Mouse (Mus musculus): ENCODE measurements around the gene Gm37240. TPM values are rescaled to one million over a fixed set of nuclear protein-coding genes. Genes with fewer than 3 reads are reported as not detected.
"Not testable (repeated sequence)": the region's sequence is repeated elsewhere in the genome, so short reads cannot be mapped to it uniquely, and the experiment has no call there.

The Gm37240 gene
- total and polyA plus RNA-seq, 2 experiments from 2014 or later = 0.43 to 1.9 TPM

DNA sequence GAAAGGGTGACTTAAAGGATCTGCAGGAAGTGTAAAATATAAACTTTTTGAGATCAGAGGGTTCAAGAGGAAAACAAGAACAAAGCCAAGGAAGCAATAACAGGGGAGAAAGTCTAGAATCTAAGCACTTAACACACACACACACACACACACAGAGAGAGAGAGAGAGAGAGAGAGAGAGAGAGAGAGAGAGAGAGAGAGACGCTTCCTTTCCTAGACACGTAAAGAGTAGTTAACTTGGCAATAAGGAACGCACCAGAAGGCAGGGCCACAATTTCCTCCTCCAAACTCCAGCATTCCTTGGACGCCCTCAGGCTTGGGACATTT is 1305.7 kb downstream of the Gm37240 start:
- H3K4me2 ChIP-seq (ENCODE audit: low read depth, low read length, poor library complexity, severe bottlenecking) = peak overlapping the region; percentile 84
- H3K36me3 ChIP-seq (ENCODE audit: insufficient read depth, low read length) = no peaks in the 10 kb centered on the region
- peak overlapping the region; percentile 60 for H3K4me3 ChIP-seq (ENCODE audit: low read depth, low read length)
- H3K9me3 ChIP-seq (ENCODE audit: low read length) = no peaks in the 10 kb centered on the region
- DNase-seq (ENCODE audit: low spot score) = no peak
- peaks cover 7% of the 10 kb centered on the region; the same call in 1 of the 2 replicates for H3K4me1 ChIP-seq (ENCODE audit: insufficient read depth, low read length)
- H3K27ac ChIP-seq (ENCODE audit: low read depth, low read length) = peak overlapping the region; percentile 80
- 0% methylated on average over 4 of the region's 4 CpGs for WGBS
- ATAC-seq (ENCODE audit: low FRiP score) = no peak
- H3K9ac ChIP-seq (replicated peaks; ENCODE audit: low read length, poor library complexity, severe bottlenecking) = peak overlapping the region; percentile 53
- TF ChIP-seq CTCF (IDR thresholded peaks at IDR 0.05) = no peak
- H3K27me3 ChIP-seq (ENCODE audit: insufficient read depth, low read length) = no peaks in the 10 kb centered on the region

DNA sequence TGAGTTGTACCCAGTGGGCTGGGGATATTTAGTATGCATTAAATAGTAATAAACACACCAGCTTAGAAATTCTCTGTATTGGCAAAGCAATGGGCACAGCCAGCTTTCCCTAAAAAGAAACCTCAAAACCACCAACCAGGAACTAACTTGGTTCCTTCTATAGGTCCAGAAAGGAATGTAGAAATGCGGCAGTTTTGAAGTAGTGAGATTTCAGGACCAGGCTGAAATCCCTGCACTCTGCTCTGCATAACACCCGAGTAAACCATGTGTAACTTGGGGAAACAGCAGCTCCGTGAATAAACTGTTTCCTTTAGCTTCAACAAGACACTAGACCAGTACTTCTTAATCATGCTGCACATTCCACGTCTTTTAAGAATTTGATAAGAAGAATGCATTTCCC is 1306.6 kb downstream of the Gm37240 start:
- Histone ChIP-seq H3K27me3 (ENCODE audit: insufficient read depth, low read length) (no peaks in the 10 kb centered on the region), H3K9ac (replicated peaks; ENCODE audit: low read length, poor library complexity, severe bottlenecking) (no peak overlapping the region), H3K4me2 (ENCODE audit: low read depth, low read length, poor library complexity, severe bottlenecking) (peak overlapping the region; percentile 5; the same call in 1 of the 2 replicates), H3K4me3 (ENCODE audit: low read depth, low read length) (no peak overlapping the region), H3K27ac (ENCODE audit: low read depth, low read length) (no peak overlapping the region), H3K4me1 (ENCODE audit: insufficient read depth, low read length) (peaks cover 7% of the 10 kb centered on the region; the same call in 1 of the 2 replicates), H3K9me3 (ENCODE audit: low read length) (no peaks in the 10 kb centered on the region), H3K36me3 (ENCODE audit: insufficient read depth, low read length) (no peaks in the 10 kb centered on the region)
- DNase-seq (ENCODE audit: low spot score) (no peak), ATAC-seq (ENCODE audit: low FRiP score) (no peak)
- WGBS = 59% methylated on average over 4 of the region's 4 CpGs
- TF ChIP-seq CTCF (IDR thresholded peaks at IDR 0.05) = no peak

GRCm38 (mm10) chr3:84570501-84570900 is 1316.8 kb downstream of the Gm37240 start:
- H3K9ac ChIP-seq (replicated peaks; ENCODE audit: low read length, poor library complexity, severe bottlenecking) = no peak overlapping the region
- no peak for TF ChIP-seq CTCF (IDR thresholded peaks at IDR 0.05)
- ATAC-seq (ENCODE audit: low FRiP score) (no peak), DNase-seq (ENCODE audit: low spot score) (no peak)
- no peaks in the 10 kb centered on the region for H3K9me3 ChIP-seq (ENCODE audit: low read length)
- H3K36me3 ChIP-seq (ENCODE audit: insufficient read depth, low read length) = no peaks in the 10 kb centered on the region
- H3K4me2 ChIP-seq (ENCODE audit: low read depth, low read length, poor library complexity, severe bottlenecking) = no peak overlapping the region
- WGBS = 75% methylated on average over 3 of the region's 3 CpGs
- H3K4me3 ChIP-seq (ENCODE audit: low read depth, low read length) = no peak overlapping the region
- no peak overlapping the region for H3K27ac ChIP-seq (ENCODE audit: low read depth, low read length)
- H3K4me1 ChIP-seq (ENCODE audit: insufficient read depth, low read length) = no peaks in the 10 kb centered on the region
- H3K27me3 ChIP-seq (ENCODE audit: insufficient read depth, low read length) = no peaks in the 10 kb centered on the region

DNA sequence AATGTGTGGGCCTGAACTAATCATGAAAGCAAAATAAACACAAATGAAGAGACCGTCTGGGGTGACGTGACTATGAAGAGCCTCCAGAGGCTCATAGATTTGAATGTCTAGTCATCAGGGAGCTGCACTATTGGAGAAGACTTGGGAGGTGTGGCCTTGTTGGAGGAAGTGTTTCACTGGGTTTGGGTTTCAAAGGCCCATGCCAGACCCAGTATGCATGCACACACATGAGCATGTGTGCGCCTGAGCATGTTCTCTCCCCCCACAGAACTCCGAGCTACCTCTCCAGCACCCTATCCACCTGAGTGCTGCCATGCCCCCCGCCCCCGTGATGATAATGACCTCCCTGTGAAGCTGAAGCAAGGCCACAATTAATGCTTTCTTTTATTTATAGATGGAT is 1317.7 kb downstream of the Gm37240 start:
- H3K27me3 ChIP-seq (ENCODE audit: insufficient read depth, low read length) = no peaks in the 10 kb centered on the region
- 91% methylated on average over 6 of the region's 6 CpGs for WGBS
- H3K4me2 ChIP-seq (ENCODE audit: low read depth, low read length, poor library complexity, severe bottlenecking) = no peak overlapping the region
- H3K36me3 ChIP-seq (ENCODE audit: insufficient read depth, low read length) = no peaks in the 10 kb centered on the region
- no peak for TF ChIP-seq CTCF (IDR thresholded peaks at IDR 0.05)
- H3K4me3 ChIP-seq (ENCODE audit: low read depth, low read length) = no peak overlapping the region
- no peak overlapping the region for H3K9ac ChIP-seq (replicated peaks; ENCODE audit: low read length, poor library complexity, severe bottlenecking)
- no peaks in the 10 kb centered on the region for H3K4me1 ChIP-seq (ENCODE audit: insufficient read depth, low read length)
- no peaks in the 10 kb centered on the region for H3K9me3 ChIP-seq (ENCODE audit: low read length)
- no peak for DNase-seq (ENCODE audit: low spot score)
- no peak overlapping the region for H3K27ac ChIP-seq (ENCODE audit: low read depth, low read length)
- ATAC-seq (ENCODE audit: low FRiP score) = no peak

- DNase-seq (ENCODE audit: low spot score) = no peak
- 91% methylated on average over 6 of the region's 6 CpGs for WGBS
- TF ChIP-seq CTCF (IDR thresholded peaks at IDR 0.05) = no peak
These were observed 1318.8 kb downstream of the Gm37240 start for GRCm38 (mm10) chr3:84568540-84568939.

DNA sequence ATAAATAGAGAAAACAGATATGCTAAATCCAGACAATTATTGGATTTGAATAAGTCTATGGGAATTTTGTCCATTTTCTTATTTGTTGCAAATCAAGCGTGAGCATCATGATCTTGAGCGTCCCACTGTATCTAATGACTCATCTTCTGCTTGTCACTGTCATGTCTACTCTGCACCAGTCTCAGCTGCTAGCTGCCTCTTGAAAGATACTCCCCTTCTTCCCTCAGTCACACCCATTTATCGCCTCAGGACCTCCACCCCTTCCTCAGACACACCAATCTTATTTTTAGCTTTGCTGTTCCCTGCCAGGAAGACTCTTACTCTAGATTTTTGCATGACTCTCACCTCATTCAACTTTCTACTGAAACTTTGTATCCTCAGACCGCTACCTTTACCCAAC is 1323.9 kb downstream of the Gm37240 start:
- H3K4me1 ChIP-seq (ENCODE audit: insufficient read depth, low read length) = no peaks in the 10 kb centered on the region
- H3K4me2 ChIP-seq (ENCODE audit: low read depth, low read length, poor library complexity, severe bottlenecking) = no peak overlapping the region
- ATAC-seq (ENCODE audit: low FRiP score) (no peak), DNase-seq (ENCODE audit: low spot score) (no peak)
- no peak overlapping the region for H3K9ac ChIP-seq (replicated peaks; ENCODE audit: low read length, poor library complexity, severe bottlenecking)
- H3K4me3 ChIP-seq (ENCODE audit: low read depth, low read length) = no peak overlapping the region
- H3K36me3 ChIP-seq (ENCODE audit: insufficient read depth, low read length) = no peaks in the 10 kb centered on the region
- H3K9me3 ChIP-seq (ENCODE audit: low read length) = no peaks in the 10 kb centered on the region
- no peak for TF ChIP-seq CTCF (IDR thresholded peaks at IDR 0.05)
- H3K27me3 ChIP-seq (ENCODE audit: insufficient read depth, low read length) = no peaks in the 10 kb centered on the region
- WGBS = 93% methylated on average over 4 of the region's 4 CpGs
- no peak overlapping the region for H3K27ac ChIP-seq (ENCODE audit: low read depth, low read length)

More at GRCm38 (mm10) chr3:84568540-84568939, 1318.8 kb downstream of the Gm37240 start:
- Histone ChIP-seq H3K9me3 (ENCODE audit: low read length) (no peaks in the 10 kb centered on the region), H3K27me3 (ENCODE audit: insufficient read depth, low read length) (no peaks in the 10 kb centered on the region), H3K27ac (ENCODE audit: low read depth, low read length) (no peak overlapping the region), H3K4me3 (ENCODE audit: low read depth, low read length) (no peak overlapping the region), H3K4me2 (ENCODE audit: low read depth, low read length, poor library complexity, severe bottlenecking) (no peak overlapping the region), H3K4me1 (ENCODE audit: insufficient read depth, low read length) (no peaks in the 10 kb centered on the region), H3K9ac (replicated peaks; ENCODE audit: low read length, poor library complexity, severe bottlenecking) (no peak overlapping the region), H3K36me3 (ENCODE audit: insufficient read depth, low read length) (no peaks in the 10 kb centered on the region)
- no peak for ATAC-seq (ENCODE audit: low FRiP score)

GRCm38 (mm10) chr3:84562911-84563310 is 1324.4 kb downstream of the Gm37240 start:
- H3K4me3 ChIP-seq (ENCODE audit: low read depth, low read length); DNase-seq (ENCODE audit: low spot score); H3K36me3 ChIP-seq (ENCODE audit: insufficient read depth, low read length); H3K4me1 ChIP-seq (ENCODE audit: insufficient read depth, low read length); H3K9me3 ChIP-seq (ENCODE audit: low read length); ATAC-seq (ENCODE audit: low FRiP score); H3K9ac ChIP-seq (replicated peaks; ENCODE audit: low read length, poor library complexity, severe bottlenecking); H3K4me2 ChIP-seq (ENCODE audit: low read depth, low read length, poor library complexity, severe bottlenecking); H3K27ac ChIP-seq (ENCODE audit: low read depth, low read length); H3K27me3 ChIP-seq (ENCODE audit: insufficient read depth, low read length): not testable (repeated sequence)
- WGBS = 97% methylated on average over 2 of the region's 2 CpGs

All from midbrain, postnatal 0 days (tissue).